Mouse (Mus musculus) monocyte, adult 5-6 weeks (primary cell): ENCODE measurements around the gene Iqck. TPM values are rescaled to one million over a fixed set of nuclear protein-coding genes. Genes with fewer than 3 reads are reported as not detected.

ENCODE experiments used
- ATAC-seq: fragments of 153-309, 156-312 bp; replicated peaks from 2 replicates; pipeline ENCODE4 v1.8.0; 2017; ENCODE audit warnings: mild to moderate bottlenecking; ENCODE audit not compliant: low TSS enrichment, insufficient number of reproducible peaks, severe bottlenecking, poor library complexity, low FRiP score
- total RNA-seq: library from RNA; stranded (forward); fragments of 200-1000, 200-491, 200-594 nt; gene quantifications from 3 replicates; pipeline ENCODE4 v1.2.3, GENCODE M21; 2017

Gene Iqck
- total RNA-seq, 1 experiment from 2014 or later, result 0.38 TPM

DNA sequence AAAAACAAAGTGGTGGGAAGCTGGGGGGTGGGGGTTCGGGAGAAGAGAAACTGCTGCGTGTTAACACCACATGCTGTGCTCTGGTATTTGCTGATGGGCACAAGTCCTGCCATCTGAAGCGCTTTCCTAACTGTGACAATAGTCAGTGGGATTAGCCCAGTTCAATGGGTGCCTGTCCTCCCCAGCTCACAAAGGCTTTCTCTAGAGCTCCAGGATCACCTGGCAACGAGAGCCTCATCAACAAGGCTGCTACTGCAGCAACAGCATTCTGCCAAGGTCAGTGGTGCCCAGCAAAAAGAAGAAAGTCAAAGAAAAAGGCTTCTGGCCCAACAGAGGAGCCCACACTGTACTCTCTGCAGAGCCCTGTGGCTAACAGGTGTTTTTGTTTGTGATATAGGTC, 81.3 kb downstream of the Iqck start:
- no peak for ATAC-seq

DNA sequence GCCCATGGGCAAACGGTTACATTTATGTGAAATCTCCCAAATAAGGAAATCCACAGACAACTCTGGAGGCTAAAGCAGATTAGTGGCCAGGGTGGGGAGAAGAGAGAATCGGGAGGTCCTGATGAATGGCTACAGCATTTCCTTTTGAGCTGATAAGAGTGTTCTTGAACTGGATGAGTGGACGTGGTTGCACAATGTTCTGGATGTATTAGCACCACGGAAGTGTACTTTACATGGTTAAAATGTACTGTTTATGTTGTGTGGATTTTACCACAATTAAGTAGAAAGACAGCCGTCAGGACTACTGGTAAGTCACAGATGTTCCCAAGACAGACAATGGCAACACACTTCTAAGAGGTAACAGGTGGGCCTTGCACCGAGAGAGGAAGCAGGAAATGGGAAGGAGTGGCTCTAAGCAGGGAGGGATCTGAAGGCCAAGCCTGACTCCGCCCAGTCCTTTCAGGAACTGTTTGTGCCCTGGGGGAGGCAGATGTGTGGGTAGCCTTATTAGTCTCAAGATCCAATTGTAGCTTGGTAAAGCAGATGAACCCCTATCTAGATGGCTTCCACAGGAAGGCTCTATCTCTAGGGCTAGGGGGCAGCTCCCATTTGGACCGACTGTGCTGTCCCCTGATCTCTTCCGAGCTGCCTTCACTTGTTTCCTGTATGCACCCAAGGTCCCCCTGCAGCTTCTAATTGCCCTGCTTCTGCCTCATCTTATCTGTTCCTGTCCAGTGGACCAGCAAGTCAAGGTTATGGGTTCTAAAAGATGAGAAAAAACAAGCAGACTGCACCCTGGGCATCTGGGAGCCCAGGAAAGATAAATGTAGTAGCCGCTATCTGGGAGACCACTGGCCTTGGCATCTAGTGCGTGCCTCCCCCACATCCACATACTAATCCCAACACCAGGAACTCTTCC, 82.2 kb downstream of the Iqck start:
- ATAC-seq, result no peak

DNA sequence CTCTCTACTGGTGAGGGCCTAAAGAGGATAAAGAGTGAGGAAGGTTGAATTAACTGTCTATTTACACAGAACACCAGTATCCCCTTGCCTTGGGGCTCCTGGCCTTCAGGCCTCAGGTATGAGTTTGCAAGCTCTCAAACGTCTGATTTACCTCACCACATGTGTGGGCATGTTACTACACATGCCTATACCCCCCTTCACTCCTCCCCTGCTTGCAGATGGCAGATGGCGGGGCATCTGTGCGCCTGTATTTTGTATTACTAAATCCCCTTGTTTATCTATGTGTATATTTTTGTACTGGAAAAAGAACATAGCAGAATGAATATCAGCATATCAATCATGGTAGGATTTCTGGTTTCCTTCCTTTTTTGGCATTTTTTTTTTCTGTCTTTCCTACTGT, 86.7 kb downstream of the Iqck start:
- ATAC-seq, result no peak

DNA sequence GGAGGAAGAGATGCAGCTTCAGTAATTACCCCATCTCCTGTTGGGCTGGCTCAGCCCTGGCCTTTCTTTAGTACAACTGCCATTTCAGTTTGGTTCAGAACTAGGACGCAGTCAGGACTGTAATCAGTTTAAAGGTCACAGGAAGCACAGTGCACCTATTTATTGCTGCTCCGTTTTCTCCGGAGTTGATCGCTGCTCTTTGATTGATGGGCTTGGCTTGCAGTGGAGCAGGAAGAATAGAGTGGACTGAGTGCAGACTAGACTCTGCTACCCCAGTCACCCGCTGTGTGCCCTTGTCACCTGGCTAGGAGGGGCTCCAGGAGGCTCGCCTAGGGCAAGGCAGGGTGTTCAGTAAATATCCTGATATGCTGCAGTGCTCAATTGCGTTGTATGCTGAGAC, 87.6 kb downstream of the Iqck start:
- ATAC-seq, result no peak

DNA sequence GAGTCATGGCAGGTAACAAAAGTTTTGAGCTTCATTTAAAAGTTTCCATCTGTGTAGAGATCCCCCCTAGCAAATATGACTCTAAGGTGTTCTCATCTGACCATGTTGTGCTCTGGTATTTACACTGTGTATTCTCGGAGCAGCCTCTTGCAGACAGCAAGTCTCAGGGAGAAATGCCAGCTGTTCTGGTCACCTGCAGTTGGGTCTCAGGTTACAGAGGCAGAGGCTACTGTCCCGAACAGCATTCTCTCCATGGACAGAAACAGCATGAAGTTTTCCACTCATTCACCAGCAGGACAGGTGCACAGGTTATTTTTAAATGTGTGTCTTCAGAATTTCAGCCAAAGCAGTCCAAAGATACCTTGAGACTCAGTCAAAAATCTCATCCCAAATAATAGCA, 89.3 kb downstream of the Iqck start:
- no peak for ATAC-seq

DNA sequence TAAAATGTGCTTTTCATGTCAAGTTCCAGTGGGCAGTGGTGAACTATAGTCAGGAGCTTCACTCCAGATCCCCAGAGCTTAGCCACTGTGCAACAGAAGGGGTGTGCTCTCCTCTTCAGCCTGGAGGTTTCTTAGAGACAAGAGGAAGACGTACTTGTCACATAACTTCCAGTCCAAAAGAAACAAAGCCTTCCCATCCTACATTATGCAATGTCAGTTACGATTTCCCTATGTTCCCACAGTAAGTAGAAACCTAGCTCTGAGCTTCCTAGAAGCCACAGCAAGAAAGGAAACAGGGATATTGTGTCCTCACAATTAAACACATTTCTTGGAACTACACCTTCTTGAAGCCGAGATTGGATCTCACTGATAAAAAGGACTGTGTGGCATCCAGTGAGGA, 91.7 kb downstream of the Iqck start:
- no peak for ATAC-seq

DNA sequence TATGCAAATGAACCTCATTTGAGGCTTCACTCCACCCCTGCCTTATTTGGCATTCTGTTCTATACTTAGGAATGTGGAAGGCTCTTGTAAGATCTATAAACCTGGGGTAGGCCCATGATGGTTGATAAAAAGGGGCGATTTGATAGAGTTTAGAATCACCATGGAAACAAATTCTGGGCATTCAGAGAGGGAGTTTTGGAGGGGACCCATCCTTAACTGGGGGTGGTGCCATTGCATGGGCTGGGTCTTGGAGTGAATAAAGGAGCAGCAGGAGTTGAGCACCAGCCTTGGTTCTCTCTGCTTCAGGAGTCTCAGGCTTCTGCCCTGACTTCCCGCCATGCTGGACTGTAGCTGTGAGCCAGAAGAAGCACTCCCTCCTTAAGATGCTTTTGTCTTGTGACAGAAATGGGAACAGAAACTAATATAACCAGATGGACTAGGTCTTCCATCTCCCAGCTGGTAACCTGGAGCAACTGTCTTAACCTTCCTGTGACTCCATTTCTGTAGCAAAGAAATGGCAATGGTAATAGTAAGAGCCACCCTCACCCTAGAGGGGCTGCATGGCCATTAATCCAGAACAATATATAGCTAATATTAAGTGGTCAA, 93.2 kb downstream of the Iqck start:
- no peak for ATAC-seq

DNA sequence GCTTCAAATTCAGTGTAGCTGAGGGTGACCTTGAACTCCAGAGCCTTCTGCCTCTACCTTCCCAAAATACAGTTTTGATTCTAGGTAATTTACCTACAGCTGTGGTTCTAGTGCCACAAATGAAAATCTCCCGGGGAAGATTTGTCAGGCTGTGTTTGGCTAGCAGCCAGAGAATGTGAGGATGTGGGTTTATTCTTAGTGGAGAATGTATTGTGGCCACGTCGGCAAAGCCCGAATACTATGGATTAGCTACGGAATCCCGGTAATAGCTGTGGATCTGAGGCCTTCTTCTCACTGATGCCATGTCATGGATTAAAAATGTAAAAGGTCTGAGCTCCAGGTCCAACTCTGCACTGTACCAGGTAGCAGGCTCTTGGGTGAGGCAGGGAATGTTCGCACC, 94.2 kb downstream of the Iqck start:
- ATAC-seq, result no peak

DNA sequence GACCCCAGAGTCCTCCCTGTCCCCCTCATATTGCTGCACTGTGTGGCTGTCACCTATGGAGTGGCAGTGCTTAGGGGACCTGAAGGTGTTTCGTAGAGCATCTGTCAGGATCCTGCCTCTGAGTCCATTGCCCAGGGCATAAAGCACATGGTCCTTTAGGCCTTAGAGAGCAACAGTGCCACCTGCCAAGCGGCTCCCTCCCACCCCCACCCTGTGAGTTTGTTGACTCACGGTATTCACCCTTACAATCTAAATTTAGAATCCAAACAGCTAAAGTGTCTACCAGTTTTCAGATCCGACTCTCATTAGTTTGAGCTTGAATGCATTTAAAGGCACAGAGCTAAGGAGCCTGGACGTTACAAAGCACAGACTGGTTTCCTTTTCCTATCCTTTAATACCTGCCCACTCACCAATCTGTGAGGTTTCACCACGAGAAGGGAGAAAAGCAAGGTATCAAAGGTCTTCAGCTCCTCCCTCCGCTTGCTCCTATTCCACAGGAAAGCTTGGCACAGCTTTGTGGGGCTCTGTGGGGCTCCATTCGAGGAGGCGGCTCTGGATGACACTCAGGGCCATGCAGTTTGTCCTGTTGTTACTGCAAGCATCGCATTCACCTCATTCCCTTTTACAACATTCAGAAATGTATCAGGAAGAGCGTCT, 98.2 kb downstream of the Iqck start:
- no peak for ATAC-seq

DNA sequence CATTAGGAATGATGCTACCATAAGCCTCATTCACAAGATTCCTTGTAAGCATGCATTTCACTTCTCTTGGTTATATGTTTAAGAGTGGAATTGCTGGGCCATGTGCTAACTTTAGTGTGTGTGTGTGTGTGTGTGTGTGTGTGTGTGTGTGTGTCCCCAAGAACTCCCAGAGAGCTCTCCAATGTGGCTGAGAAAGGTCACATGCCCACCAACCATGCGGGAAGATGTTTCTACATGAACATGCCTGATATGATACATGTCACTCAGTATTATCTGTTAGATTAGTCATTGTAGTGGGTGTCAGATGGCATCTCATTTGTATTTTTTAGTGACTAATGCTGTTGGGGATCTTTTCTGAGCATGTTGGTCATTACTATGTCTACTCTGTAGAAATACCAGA, 99.4 kb downstream of the Iqck start:
- ATAC-seq, result no peak

DNA sequence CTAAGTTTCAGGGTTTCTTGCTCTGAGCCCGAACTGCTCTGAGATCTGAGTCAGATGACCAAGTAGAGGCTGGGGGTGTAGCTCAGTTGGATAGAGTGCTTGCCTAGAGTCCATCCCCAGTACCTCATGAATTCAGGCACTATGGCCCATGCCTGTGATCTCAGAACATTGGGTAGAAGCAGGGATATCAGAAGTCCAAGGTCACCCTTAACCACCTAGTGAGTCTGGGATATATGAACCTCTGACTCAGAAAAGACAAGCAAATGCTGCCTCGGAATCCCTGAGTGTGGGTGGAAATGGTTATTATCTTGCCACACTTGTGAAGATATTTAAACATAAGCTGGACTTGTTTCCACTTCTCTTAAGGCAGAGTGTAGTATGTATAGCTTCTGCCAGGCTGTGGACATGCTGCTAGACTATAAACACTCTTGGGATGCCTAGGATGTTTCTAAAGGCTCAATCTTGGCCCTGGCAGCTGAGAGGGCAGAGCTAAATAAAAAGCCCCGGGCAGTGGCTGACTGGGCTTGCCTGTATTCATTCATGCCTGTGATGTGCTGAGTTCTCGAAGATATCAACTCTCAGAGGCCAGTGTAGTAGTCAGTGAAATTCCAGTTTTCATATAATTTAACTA, 101.2 kb downstream of the Iqck start:
- no peak for ATAC-seq

DNA sequence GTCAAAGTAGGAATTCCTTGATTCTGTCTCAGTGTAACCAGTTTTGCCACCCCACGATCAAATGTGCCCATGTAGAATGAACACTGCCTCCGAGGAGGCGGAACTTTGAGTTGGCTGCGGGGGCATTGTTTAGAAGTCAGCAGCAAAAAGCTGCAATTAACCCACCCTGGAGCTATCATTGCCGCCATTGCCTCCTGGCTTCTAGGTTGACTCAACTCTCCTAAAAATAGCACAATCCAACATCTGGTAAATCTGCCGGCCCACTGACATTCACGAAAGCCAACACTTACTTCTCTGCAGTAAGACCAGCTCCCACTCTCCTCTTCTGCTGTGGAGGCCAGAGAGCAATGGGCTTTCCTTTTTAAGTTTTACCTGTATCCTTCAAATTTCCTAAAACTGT, 103.7 kb downstream of the Iqck start:
- ATAC-seq, result no peak

DNA sequence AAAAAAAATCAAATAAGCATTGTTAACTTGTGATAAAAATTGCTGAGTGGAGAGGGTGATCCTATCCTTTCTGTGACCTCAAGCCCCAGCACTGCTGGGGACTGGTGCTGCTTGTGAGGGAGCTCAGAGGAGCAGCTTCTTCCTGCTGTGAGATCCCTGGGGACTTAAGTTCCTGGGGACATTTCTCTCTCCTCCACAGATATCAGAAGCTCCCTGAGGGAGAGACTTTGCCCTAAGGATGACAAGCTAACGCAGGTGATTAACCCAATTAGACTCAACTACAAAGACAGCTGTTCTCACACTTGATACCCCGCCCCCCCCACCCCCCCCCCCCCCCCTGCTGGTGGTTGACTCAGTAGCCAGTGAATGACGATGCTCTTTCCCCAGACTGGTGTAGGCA, 109.2 kb downstream of the Iqck start:
- no peak for ATAC-seq

DNA sequence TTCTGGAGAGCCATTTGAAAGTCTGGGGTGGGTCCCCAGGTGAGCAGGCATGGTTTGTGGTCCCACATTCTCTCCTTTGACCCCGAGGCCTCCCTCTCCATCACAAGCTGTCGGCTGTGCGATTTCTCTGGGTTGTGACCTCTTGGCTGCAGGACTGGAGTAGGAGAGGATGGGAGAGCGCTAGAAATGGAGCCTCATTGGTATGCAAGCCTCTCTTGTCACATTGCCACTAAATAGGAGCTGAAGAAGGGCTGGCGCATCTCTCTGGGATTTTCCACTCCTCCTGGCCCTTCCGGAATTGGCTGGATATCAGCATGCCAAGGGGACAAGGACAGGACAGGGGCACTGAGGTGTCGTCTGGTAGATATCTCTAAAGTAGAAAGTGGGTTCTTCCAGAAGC, 109.6 kb downstream of the Iqck start:
- no peak for ATAC-seq

DNA sequence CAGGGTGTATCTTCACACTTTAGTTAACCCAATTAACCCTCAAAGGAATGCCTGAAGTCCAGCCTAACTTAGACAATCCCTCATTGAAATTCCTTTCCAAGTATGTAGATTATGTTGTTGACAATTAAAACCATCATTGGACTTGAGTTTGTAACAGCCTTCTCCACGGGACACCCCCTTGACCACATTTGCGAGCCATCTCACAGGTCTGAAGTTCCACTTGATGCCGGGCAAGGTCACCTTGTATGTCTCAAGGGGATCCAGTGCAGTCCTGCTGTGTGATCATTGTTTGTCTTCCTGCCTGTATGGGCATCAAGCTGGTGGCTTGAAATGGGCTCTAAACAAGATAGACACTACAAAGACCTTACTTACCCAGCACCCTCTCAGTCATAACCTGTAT, 113.3 kb downstream of the Iqck start:
- ATAC-seq, result no peak

DNA sequence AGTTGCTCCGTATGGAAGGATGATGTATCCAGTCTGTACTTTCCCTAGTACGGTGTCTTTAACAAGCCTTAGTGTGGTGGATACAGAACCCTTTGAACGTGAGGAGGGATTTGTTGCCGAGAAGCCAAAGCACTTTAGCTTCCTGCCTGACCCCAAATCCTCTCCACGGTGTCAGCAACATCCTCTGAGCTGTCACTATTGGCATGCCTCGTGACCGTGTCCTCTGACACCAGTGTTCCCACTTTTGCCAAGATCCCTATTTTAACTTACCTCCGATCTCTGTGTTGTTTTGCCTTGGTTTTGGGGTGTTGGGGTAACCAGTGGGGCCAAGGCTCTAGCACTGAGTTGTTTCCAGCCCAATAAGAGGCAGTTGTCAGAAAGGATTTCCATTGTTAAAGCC, 115.9 kb downstream of the Iqck start:
- no peak for ATAC-seq

DNA sequence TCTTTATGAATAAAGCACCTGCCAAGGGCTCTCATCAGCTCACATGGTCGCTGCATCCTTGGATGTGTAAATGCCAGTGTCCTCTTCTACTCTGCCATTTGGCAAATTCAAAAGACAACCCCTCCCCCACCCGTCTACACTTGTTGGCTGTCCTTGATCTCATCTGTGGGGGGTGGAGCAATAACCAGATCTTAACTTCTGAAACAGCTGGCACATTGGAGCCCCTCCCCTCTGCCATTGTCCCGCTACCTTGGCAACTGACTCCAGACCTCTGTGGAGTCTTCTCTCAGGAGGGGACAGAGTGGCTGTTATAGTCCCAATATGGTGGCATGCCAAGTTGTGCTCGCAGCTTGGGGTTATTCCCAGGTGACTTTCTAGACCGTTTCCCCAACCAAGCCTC, 116.8 kb downstream of the Iqck start:
- ATAC-seq, result no peak

DNA sequence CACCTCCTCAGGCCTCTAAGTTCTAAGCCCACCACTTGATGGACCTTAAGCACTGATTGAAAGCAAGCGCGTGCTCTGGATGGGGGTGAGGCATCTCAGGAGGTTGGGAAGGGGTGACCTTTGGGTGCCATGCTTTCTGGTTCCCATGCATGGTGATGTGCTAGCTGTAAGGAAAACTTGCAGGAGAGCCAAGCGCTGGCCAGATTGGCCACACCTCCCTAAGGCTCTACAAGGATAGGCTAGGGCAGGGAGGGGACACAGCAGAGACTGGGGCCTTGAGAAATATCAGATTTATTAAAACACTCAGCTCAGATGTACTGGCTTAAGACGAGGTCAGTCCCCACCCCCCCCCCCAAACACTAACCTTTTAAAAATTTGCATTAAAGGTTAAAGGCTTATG, 117.8 kb downstream of the Iqck start:
- ATAC-seq, result no peak

DNA sequence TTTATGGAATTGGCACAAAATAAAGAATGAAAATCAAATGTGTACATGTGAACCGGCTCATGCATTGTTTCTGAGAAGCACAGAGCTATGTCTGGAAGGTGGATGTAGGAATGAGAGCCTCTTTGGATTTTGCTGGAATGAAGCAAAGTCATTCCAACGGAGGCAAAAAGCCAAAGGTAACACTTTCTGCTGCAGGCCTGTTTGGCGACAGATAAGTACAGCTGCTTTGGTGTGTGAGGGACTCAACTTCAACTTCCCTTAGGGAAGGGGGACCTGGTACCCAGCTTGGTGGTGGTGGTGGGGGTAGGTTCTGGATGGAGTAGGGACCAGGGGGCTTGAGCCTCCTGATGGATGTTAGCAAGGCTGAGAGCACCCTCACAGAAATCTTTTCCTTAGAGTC, 120.3 kb downstream of the Iqck start:
- ATAC-seq, result no peak
